Mouse (Mus musculus): Measurements from ENCODE around the gene Zkscan17.

Gene Zkscan17

DNA sequence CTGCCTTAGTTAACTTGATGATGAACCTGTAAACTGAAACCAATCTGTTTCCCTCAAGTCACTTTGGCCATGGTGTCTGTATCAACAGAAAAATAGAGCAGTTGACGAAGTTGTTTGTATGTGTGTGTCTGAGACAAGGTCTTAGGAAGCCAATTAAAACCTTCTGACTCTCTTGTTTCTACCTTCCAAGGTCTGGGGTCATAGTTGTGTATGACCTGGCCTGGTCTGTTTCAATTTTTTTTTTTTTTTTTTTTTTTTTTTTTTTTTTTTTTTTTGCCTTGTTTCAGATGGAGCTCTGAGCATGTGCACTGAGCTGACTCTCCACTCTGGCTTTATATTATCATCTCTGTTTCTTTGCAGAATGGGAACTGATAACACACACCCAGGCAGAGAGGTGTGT is 9.1 kb downstream of the Zkscan17 start:
- no peak for DNase-seq

DNA sequence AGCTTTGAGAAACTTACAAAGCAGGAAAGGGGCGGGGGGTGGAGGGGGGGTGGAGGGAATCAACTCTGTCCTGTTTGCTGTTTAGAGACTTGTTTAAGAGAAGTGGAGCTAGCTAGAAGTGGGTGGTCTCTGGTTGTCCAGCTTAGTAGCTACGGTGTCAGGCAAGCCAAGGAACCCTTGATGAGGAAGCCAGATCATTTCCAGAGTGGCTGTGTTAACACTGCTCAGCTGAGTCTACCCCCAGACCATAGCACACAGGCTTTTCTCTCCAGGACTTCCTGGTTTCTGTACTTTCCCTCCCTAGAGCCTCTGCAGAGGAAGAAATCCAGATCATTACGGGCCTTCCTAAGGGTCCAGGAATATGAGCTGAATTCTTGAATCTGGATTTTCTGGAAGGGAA is 11.8 kb downstream of the Zkscan17 start:
- no peak for DNase-seq

DNA sequence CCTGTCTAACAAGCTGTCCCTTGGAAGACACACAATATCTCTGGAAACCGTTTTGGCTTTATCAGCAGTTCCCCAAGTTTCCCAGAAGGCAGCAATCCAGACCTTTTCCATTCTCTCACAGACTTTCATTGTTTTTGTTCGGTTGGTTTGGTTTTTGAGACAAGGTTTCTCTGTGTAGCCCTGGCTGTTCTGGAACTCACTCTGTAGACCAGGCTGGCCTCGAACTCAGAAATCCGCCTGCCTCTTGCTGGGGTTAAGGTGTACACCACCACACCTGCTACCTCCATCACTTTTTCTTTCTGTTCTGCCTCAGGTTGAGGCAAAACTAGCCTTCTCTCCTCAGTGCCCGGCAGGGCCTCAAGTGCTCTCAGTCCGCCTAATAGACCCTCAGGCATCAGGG is 12.2 kb downstream of the Zkscan17 start:
- no peak for DNase-seq

- DNase-seq: no peak
Measured at GRCm38 (mm10) chr11:59513556-59513955, 13.0 kb downstream of the Zkscan17 start.

DNA sequence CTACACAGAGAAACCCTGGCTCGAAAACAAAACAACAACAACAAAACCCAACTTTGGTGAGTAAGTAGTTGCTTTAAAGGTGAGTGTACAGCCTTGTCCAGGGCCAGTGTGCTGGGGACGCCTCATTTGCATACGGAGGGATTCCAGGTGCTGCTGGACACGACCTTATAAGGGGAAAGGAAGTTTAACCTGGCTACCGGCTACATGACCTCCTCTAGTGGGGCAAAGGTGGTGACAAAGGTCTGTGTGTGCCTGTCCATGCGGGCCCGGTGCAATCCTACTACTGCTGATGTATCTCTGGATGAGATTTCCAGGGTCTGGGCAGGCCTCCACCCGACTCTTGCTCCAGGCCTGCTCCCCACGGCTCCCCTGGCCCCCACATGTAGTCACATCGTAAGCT is 13.8 kb downstream of the Zkscan17 start:
- no peak for DNase-seq

- no peak for DNase-seq
Measured at GRCm38 (mm10) chr11:59511558-59511957, 15.0 kb downstream of the Zkscan17 start.

GRCm38 (mm10) chr11:59506713-59507074 is 19.9 kb downstream of the Zkscan17 start:
- no peak for DNase-seq

DNA sequence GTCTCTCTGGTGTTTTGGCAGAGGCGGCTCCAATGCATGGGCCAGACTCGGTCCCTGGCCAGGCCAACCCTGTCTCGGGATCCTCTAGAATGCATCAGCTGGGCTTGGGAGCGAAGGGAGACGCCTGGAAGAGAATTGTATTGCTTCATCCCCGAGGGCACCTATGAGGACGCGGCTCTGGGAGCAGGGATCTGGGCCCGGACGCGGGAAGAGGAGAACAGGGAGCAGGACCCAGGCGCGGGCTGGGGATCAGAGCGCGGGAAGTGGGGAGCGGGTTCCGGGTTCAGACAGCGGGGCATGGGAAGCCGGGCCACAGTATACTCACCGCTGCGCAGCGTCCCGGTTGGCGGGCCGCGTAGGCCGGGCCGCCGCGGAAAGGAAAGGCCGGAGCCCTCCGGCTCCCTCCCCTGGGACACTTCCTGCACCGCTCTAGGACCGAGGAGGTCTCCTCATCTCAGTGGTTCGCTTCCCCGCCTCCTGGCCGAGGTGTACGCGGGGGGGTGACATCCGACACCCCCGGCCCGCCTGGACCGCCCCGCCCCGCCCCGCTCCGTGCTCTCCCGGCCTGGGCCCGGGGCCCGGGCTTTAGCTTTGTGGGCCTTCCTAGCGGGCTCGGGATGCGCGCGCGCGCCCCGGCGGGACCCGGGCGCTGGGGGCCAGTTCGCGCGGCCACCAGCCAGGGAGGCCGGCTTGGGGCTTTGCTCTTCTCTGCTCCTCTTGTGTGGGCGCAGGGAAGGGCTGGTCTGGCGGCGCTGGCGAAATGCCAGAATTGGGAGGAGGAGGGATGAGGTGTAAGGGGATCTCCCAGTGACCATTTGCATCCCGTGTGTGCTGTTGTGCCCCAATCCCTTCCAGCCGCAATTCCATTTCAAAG is 20.5 kb downstream of the Zkscan17 start:
- DNase-seq: peak; percentile 94 to 95

DNA sequence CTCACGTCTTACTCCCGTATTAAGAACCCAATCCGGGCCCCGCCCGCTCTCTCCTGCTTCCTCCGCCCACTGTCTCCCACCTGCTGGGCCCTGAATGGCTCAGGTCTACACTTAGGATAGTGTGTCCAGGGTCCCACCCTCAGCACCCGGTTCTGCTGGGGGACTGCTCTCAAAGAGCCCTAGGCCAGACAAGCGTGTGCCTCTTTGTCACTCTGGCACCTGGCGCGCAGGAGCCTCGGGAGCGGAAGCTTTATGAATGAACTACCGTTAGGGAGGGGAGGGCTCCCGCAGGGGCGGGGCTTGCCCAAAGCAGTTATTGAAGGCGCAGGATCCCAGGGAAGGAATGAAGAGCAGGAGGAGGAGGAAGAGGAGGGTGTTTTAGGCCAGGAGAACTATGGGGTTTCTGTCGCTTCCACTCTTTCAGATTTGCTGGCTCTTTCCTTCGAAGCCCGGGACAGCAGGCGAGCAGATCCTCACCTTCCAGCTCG is 21.2 kb downstream of the Zkscan17 start:
- DNase-seq: peak; percentile 75 to 81

- DNase-seq: no peak
Measured at GRCm38 (mm10) chr11:59501978-59502700, 24.4 kb downstream of the Zkscan17 start.

DNA sequence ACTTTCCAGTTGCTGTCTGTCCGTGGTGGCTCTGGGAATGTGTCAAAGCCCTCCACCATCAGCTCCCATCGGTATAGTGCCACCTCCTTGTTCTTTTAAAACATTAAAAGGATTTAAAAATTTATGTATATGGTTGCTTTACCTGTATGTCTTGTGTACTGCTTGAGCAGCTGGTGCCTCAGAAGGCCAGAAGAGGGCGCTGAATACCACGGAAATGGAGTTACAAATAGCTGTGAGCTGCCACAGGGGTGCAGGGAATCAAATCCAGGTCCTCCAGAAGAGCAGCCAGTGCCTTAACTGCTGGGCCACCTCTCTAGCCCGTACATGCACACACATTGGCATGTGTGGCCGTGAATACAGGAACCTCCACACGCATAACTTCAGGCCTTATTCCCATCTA is 28.8 kb downstream of the Zkscan17 start:
- DNase-seq: no peak

DNA sequence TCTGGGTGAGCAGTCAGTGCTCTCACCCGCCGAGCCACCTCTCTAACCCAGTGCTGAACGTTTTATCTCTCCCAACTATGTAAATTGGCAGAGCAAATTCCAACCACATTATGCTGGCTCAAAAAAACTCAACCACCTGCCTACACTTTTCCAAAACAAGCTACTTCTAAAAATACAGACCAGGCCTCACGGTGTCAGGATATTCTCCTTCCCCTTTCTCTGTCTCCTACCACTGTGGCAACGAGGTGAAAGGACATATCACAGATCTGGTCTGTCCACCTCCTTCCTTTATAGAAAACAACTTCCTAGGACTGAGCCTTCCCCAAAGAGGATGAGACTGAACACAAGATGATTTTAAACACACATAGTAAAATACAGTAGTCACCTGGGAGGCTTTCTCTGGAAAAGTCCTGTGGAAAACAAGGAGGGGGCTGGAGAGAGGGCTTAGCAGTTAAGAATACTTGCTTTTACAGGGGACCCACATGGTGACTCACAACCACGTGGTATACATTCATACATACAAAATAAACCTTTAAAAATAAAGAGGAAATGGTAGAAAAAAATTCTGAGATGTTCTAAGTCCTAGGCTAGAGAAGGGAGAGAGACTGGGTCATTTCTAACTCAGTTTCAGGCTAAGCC is 29.8 kb downstream of the Zkscan17 start:
- no peak for DNase-seq

DNA sequence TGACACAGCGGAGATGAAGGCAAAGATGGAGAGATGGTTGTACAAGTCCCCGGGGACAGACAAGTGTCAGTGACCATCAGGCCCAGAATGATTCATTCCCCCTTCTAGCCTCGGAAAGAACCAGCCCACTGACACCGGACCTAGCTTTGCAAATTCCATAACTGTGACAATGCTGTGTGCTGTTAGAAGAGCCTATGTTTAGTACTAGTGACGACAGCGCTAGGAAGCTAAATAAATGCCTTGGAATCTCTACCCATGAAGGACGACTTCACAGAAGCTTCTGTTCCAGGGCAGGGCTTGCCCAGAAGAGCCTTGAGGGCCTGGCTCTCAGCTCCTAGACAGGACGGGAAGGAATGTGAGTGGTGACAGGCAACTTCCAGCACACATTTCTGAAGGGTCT is 40.3 kb downstream of the Zkscan17 start:
- no peak for DNase-seq

DNA sequence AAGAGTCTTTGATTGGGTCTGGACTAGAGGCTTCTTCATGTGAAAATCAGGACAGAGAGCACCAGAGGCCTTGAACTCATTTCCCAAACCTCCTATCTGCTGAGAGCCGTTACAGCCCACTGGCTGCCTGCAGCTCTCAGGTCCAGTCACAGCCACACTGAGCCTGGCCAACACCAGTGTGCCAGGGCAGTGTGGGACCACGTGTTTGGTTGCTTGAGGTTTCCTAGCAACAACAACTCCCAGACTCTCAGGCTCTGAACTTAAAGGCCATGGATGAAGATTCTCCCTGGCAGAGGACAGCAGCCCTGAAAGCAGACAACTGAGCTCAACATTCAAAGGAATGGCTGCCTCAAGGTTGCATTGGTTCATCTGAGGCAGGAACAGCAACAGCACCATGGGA is 40.9 kb downstream of the Zkscan17 start:
- no peak for DNase-seq

DNA sequence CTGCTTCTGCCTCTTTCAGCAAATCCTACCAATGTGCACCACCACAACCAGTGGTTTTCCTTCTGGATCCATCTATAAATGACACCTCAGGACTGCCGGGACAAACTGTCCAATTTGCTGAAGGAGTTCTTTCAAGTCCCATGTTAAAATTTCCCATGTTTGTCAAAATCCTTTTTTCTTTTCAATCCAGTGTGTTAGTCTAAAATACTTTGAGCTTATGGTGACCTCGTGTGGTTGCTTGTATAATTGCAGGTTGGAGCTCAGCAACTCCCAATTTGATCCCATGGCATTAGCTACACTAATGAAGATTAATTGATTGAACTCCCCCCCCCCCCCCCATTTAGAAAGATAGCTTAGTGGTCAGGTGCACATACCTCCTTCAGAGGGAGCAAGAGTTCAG is 43.3 kb downstream of the Zkscan17 start:
- peak; percentile 78 to 81 for DNase-seq

GRCm38 (mm10) chr11:59477240-59477639 is 49.3 kb downstream of the Zkscan17 start:
- DNase-seq: no peak

DNA sequence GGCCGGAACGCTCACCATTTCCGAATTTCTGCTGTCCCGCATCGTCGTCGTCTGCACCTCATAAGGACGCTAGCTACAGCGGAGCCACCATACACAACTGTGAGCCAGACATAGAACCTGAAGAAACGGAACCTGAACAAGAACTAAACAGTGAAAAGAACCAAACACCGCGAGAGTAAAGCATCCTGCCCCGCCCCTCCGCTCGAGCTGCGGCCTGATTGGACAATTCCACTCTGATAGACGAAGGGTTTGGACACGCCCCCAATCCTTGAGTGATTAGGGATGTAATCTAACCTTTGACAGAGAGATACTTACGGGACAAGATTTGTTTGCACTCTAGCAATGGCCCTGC is 54.2 kb downstream of the Zkscan17 start, which contains the start of gene Zfp867:
TSS of gene Zfp867 (minus strand) at position 149 of the 352 bp plus-strand sequence.
- peak; percentile 96 to 97 for DNase-seq

- no peak for DNase-seq
Measured at GRCm38 (mm10) chr11:59471413-59472325, 54.9 kb downstream of the Zkscan17 start.

GRCm38 (mm10) chr11:59460459-59460858 is 66.1 kb downstream of the Zkscan17 start:
- DNase-seq: no peak

DNA sequence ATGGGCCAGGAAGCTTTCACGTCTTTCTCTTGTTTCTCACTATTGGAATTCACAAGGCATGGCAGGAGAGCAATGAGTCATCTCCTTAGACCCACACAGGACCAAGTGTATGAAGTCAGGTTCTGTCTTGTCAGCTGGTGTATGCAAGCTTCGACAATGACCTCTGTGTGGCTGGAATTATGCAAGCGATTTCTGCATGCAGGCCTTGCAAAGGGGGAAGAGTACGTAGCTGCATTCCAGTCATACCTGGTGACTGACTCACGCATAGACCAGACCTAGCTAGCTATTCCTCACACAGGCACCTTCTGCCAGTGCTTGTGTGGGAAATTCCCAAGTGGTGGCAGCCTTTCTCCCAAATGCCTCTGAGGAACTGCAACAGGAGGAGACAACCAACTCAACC is 67.6 kb downstream of the Zkscan17 start:
- no peak for DNase-seq

GRCm38 (mm10) chr11:59456891-59457290 is 69.7 kb downstream of the Zkscan17 start:
- no peak for DNase-seq

DNA sequence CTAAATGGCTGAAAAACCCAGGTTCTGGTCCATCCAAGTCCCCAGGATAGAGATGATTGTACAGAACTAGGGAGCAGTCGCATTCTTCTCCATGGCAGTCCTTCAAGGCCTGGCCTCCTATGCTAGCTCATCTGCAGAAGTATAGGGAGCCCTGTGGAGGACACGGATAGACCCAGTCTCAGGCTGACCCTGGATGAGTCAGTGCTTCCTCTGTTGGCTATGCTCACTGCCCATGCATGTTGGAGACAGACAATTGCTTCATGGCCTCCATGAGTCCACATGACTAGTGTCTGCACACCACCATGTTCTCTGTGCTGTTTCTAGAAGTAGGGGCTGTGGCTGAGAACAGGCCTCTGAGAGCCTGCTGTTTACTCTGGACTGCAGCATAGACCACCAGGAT is 70.2 kb downstream of the Zkscan17 start:
- DNase-seq: no peak

Measured in cerebellum, postnatal 10 days (tissue).